Mouse (Mus musculus) thymus, adult 18-20 months (tissue): Measurements from ENCODE around the gene Tbc1d4.
A peak's percentile ranks its signal among the peaks of the same experiment; 100 is the strongest.

Source experiments
- DNase-seq, 2 experiments: peaks; one replicate each; pipeline ENCODE4 v3.0.0; 2022; ENCODE audit warnings: mixed read lengths in 2 of 2

The Tbc1d4 gene

DNA sequence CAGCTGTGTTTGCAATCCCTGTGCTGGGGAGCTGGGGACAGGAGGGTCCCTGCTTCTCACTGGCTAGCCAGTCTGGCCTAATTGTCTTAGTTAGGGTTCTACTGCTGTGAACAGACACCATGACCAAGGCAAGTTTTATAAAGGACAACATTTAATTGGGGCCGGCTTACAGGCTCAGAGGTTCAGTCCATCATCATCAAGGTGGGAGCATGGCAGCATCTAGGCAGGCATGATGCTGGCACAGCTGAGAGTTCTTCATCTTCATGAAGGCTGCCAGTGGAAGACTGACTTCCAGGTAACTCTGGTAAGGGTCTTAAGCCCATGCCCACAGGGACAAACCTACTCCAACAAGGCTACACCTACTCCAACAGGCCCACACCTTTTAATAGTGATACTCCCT, 109.2 kb downstream of the Tbc1d4 start:
- no peak for DNase-seq

DNA sequence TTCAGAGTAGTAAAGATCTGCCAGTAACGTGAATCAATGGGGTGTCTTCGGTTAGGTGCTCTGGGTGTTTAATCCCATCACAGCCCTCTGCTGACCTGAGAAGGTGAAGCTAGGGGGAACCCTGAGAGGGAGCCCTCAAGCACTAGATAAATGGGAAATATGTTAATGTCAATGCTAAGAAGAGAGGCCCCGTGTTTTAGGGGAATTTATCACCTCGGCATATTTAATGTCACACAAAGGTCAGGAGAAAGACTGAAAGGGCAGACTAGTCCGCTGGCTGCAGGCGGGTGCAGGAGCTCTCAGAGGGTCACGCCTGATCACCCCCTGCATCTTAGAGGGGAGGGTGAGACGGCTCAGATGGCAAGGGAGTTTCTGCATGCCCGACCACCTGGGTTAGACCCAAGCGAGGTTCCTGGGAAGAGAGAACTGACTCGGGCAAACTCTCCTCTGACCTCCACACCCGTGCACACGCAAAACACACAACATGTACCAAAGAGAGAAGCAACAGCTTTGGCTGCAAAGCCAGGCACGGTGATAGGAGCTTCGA, 120.7 kb downstream of the Tbc1d4 start:
- no peak for DNase-seq

DNA sequence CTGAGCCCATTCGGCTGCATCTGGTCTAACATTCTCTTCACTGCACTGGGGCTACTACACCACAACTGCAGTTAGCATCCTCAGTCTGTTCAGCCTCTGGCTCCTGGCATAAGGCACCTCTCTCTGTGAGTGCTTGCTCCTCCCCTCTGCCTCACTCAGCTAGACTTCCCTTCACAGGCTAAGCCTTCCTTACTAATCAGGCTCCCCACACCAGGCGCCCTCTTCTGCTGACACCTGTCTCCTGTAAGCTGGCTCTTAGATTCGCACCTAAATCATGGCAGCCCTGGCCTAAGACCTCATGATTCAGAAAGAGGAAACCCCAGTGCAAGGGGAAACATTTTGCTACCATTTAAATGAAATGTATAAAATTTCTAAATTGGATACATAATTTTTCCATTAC, 122.4 kb downstream of the Tbc1d4 start:
- no peak for DNase-seq

DNA sequence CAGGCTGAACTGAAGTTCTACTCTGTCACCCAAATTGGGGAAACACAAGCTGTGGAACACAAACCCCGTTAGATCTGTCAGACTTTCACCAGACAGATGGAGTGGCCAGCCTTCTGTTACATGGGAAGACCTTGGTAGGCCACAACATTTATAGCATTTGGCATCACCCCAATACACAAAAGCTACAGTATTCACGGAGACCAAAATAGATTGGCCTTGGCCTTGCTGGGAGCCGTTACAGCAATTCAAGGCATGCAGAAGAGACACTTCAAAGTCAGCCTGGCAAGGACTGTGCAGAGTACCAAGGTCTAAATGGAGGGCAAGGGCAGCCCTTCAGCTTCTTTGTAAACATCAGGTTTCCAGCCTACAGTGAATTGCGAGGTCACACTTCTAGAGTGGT, 125.8 kb downstream of the Tbc1d4 start:
- no peak for DNase-seq

DNA sequence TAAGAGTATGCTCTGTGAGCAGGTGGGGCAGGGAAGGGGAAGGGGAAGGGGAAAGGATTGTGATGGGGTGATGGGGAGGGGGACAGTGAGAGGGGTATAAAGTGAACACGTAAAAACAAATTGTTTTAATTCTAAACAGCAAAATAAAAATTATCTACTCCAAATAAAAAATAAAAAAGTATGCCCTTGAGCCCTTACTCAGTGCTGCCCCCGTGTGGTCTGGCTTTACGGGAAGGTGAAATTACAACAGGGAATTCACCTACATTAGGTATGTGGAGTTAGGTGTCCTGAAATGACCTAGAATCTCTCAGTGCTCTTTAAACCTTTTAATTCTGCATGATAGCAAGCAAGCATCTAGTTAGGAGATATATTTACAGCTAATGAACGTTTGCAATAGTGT, 126.7 kb downstream of the Tbc1d4 start:
- DNase-seq = no peak

DNA sequence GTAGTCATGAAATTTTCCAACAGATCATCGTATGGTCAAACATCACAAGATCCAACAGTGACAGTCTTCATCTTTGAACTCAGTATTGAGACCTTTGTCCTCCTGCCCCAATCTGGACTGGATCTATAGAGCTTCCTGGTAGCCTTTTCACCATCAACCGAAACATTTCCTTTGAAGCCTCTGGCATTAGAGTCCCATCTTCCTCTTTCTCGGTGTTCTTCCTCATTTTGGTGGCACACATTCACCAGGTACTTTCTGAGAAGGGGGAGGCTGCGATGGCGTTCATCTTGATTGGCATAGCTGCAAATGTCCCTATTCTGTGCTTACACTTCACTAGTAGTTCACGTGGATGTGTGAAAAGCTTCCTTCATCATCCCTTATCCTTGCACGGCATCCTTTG, 127.8 kb downstream of the Tbc1d4 start:
- no peak for DNase-seq

DNA sequence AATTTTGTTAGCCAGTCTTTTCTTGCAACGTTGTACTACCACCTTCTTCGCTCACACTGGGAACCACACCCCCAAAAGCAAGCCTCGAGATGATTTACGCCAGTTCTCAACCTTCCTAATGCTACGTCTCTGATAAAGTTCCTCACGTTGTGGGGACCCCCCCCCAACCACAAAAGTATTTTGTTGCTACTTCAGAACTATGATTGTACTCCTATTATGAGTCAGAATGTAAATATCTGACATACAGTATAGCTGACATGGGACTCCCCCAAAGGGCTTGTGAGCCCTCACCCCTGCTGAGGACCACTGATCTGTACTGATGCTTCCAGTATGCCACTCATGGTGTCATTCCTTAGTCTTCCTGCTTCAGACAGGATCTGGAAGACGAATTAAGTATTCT, 128.4 kb downstream of the Tbc1d4 start:
- DNase-seq = no peak

DNA sequence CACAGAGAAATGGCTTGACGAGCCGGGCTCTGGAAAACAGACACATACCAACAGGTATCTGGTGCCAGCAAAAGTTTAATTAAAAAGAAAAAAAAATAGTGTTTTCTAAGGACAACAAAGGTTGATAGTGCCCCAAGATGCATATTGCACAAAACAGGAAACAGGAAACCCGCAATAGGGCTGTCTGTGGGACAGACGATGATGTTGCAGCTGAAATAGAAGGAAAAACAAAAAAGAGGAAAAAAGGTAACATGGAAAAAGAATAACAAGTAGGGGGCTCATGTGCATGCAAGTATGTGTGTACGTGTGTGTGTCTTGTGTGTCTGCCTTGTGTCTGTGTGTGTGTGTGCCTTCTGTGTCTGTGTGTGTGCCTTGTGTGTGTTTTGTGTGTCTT, 131.2 kb downstream of the Tbc1d4 start:
- no peak for DNase-seq

DNA sequence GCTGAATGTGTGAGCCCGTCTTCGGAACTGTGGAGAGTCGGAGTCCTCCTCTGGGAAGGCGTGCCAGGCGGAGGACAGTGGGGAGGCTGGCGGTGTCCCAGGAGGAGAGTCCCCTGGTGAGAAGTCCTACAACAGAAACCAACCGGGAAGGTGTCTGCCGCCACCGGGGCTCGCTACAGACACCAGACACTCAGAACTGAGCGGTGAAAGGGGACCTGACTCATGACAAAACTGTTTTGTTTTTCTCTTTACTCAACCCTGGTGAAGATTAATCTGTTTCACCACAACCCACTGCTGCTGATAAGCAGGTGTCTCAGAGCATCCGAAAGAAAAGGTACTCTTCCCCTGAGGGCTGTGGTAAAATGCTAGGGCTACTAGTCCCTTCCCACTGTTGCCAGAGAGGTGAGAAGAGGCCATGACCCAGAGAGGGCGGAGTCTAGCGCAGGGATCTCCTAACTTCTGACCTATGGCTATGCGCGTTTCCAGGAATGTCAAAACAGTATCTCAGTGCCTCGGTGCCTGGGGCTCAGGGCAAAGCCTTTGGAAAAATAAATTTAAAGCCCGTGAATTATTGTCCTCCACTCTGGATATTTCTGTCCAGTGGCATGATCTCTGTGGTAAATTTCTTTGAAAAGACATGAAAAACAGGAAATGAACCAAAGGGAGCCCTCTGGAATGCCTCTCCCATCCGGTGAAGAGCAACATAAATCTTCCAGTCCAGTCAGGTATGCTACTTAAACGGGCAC, 131.7 kb downstream of the Tbc1d4 start:
- peak; percentile 12 to 40 for DNase-seq

DNA sequence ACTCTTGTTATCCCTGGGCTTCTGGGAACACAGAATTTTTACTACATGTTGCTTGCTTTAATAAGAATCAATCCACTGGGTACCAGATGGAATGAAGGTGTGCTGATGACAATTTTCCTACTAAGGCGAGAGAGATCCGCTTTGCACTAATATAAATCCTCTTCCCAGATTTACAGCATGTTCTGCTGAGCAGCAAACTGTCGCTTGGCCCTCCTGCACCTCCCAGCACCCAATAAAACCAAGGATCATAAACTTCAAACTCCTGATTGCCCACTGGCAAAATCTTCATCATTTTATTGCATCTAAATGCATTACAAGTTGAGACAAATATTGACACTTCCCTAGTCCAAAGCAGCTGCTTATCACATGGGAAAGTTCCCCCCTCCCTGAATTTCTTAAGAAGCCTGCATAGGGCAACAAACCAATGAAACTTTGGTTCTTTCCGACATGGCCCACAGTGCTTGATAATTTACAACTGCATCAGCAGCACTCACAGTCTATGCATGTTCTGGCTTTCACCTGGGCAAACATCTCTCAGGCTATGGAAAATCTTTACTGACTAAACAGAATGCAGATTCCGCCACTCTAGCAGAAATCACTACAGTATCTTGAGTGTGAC, 139.4 kb downstream of the Tbc1d4 start:
- DNase-seq = no peak

DNA sequence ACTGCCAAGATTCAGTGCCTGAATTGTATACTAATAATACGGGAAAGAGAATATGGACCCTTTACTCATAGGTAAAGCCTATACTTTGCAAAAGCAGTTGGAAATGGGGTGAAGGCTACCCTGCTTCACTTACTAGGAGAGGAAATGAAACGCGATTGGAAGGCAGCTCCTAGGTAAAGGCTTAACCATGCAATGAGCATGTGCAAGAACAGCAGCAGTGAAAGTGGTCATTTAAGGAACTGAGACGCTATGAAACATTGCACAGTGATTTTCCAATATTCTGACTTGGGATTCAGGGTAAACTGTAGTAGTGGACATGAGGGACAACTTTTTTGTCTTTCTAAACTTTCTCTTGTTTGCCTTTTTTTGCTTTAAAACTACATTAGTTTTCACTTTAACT, 140.8 kb downstream of the Tbc1d4 start:
- DNase-seq = no peak

DNA sequence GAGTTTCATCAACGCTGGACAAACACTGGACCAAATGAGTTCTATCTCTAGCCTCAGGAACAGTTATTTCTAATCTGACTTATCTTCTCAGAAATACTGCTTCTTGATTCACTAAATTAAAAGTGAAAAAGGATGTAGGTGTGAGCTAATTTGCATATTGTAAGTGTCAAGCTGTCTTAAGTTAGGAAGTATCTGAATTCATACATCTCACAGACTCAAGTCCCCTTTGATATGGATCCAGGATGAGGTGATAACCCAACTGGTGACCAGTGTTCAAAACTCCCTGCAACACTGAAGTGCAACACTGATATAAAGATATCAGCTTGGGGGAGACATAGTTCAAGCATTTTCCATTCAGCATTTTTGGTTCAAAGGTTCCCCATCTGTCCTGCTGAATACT, 141.5 kb downstream of the Tbc1d4 start:
- DNase-seq = no peak

DNA sequence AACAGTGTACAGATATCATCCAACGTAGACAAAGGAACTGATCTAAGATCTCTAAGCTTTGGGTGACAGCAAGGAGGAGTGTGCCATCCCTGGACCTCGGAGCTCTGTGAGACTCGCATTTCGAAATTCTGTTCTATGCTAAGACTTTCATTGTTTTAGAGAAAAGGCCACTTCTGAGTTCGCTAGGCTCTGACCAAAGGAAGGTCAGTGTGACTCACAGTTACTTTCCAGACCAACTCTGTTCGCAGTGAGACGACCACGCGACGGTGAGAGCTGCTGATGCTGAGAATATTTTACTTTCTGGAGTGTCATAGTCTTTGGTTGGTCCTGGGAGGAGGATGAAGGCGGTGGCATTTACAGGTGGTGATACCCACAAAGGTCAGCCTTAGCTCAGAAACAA, 142.5 kb downstream of the Tbc1d4 start:
- DNase-seq = no peak

DNA sequence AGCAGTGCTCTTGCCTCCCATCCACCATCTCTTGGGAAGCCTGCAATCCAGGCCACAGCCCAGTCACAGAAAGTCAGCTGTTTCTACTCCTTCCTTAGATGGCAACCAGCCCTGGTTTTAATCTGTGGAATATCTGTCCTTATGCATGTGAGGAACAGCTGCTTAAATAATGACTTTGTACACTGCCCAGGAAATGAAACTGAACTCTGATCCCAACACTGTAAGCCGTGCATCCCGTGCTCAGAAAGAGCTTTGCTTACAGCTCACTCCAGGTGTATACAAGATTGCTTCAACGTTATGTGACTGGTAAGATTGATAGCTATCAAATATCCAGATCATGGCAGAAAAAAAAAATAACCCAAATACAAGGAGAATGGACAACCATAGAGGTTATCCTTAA, 143.1 kb downstream of the Tbc1d4 start:
- no peak for DNase-seq

DNA sequence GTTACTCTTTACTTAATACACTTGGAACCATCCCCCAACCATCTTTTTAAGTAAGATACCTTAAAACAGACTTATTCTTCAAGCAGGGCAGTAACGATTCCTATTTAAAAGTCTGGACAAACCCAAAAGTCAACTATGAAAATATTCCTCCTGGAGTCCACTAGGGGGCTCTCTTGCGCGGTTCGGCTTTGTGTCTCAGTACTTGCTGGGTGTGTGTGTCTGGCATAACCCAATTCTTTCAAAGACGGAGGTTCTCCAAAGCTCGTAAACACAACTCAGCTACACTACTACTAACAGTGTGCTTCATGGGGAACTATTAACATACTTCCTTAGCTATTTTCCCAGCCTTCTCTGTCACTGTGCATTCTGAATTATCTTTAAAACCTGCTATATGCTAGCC, 148.2 kb downstream of the Tbc1d4 start:
- DNase-seq = no peak

DNA sequence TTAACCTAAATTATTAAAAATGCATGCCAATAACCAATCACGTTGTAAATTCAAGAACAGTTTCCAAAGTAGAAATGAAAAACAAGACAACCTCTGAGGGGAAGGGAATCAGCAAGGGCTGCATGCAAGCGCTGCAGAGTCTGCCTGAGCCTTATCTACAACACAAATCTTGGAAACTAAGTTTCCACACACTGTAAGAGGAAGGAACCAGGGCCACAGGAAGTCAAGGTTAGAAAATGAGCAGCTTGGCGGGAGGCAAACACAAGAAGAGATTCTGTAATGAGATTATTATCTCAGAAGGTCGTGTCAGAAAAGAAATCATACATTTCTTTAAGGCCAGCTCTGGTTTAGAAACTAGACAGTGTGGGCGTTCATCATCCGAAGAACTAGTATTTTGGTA, 156.1 kb downstream of the Tbc1d4 start:
- no peak for DNase-seq

DNA sequence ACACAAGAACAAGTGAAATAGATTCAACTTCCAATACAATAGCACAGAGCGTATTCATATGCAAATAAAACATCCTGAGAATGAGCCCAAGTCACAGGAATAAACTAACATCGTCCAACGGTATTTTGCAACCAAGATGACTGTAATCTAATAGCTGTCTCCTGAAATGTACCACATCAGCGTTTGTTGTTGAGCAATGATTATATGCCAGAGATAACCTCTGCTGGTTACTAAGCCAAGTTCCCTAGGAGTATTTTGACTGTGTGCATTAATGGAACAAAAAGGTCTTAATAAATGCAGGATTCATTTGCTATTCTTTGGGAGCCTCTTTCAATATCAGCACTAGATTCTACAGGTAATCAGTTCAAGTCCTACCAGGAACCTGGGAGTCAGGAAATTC, 161.1 kb downstream of the Tbc1d4 start:
- no peak for DNase-seq

DNA sequence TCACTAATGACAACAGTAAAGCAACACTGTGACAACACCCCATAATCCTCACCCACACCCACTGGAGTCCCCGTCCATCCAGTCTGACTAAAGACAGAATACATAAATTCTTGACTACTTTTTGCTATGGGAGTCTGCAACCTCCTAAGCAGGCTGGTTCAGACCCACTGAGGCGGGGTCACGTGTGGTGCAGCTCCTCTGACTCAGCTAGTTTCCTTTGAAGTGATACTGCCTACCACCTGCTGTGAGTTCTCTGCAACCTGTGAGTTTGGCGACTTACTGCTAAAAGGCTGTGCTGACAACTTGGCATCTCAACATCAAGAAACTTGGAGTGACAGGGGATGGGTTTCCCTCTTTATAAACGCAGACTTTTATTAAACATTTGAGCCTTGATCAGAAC, 163.8 kb downstream of the Tbc1d4 start:
- no peak for DNase-seq

DNA sequence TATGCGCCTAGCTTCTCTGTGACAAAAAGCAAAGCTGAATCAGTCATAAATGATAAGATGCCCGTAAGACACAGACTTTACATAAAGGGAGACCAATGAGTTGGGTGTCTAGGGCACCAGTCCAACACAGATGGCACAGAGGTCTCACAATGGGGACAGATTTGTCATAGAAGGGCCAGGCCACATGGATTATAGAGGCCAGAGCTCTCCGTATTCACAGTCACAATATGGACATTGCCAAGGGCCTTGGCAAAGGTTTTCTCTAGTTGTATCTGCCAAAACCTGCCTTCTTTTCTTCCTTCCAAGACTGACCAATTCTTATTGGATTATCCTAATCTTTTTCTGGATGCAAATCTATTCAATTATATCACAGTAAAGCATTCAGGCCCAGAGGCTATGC, 171.1 kb downstream of the Tbc1d4 start:
- no peak for DNase-seq

DNA sequence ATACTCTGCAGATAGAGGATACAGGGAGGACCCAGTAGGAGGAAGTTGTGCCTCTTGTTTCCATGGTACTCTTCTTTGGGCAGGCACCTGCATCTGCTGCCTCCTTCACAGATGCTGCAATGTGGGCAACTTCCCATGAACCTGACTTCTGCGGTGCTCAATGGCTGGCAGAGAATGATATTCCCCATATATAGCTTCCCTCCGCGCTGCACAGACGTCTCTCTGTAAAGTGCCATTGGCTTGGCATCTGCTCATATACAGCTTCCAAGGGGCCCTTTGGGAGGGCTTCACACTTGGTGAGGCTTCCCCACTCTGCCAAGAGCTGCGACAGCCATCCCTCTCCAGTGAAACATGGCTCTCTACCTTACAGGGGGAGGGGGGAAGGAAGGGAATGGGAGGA, 178.5 kb downstream of the Tbc1d4 start:
- no peak for DNase-seq

DNA sequence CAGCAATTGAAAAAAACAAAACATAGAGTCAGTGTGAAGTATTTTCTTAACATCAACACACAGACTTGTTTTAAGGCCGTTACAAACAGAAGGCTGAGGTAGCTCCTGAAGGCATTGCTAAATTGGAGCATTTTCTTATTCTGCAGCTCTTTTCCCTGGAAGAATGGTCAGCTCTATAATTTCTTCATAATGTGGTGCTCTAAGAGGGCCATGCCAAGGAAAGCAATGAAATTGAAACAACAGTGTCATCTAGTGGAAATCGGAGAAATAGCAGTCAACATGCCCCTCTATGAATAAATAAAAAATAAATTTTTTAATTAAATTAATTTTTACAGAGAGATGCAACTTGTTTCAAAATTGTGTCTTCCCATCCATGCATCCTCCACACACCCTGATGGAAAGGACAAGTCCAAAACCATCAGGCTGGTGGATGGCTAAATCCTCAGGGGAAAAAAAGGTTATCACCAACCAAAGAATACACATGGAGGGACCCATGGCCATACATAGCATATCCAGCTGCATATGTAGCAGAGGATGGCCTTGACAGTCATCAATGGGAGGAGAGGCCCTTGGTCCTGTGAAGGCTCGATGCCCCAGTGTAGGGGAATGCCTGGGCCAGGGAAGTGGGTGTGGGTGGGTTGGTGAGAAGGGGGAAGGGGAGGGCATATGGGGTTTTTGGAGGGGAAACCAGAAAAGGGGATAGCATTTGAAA, 180.0 kb downstream of the Tbc1d4 start:
- DNase-seq = no peak

DNA sequence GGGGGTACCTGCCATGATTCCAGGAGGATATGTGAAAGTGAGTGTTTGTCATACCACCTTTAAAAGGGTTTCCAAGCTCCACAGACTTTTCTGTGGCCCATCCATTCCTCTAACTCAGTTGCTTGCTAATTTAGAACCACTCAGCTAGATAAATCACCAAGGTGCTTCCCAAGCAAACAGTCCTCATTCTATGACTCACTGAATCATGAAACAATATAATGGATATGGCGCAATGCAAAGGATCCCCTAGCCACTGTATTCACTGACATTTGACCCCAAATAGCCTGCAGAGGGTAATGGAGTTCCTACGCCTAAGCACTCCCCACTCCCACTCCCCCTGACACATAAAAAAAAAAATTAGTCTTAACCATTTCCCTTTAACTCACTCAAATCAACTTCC, 191.3 kb downstream of the Tbc1d4 start:
- DNase-seq = no peak
